ENCODE assay signal across 8 mouse cellular contexts in the genomic region with DNA sequence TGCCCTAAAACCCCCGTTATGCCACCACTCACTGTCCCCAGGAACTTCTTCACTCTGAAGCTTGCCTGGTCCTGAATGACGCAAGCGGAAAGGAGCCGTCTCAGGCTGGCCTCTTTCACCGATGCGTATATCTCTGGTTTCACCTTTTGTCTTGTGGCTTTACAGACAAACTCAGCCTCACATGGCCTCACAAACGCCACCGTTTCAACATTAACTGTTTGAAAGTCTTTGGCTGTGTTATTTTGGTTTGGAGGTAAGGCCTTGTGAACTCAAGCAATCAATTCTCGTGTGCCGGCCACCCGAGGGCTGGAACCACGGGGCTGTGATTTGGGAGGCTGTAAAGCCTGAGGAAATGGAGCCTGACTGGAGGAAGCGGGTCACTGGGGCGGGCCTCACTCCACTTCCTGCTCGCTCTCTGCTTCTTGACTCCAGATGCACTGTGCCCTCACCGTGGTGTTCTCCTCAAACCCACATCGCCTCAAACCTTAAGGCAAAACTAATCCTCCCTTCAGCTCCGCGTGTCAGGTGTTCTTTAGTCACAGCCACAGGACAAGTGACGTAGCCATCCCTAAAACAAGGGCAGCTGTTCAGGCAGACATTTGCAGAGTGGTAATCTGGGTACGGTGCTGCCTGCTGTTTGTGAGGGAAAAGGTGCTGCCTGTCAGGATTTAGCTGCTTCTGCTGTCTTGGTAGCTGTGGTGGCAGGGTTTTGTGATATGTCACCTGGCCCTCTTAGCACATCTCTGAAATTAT.
DNase-seq lines count a peak whose midpoint lies in the region; ATAC-seq and TF ChIP-seq lines count a peak whose summit lies in the region.

No protein-coding gene starts in this region.

- 0 out of 2 replicates have a peak, but pooled peaks cover 4% of the 10 kb centered on the region for H3K36me3 ChIP-seq in heart, embryonic 14.5 days (ENCODE audit: control insufficient read depth, insufficient read depth, low read length)
- H3K36me3 ChIP-seq in spleen, adult 2 months (ENCODE audit: control insufficient read depth, insufficient read depth, low read length): peaks cover 2% of the 10 kb centered on the region

- intact Hi-C loops in left cerebral cortex, postnatal 4 days (cut with DNase I): no loop called here

- TF ChIP-seq CTCF in spleen, adult 2 months (IDR thresholded peaks at IDR 0.05; ENCODE audit: extremely low read depth, insufficient read depth, insufficient read length, insufficient replicate concordance): no peak

- H3K4me1 ChIP-seq in heart, embryonic 14.5 days (ENCODE audit: control insufficient read depth in 2 of 2, insufficient read depth in 2 of 2, low read length in 2 of 2): peaks cover 2 to 11% of the 10 kb centered on the region in 2 experiments; a peak in 3 of 4 replicates
- peaks cover 19% of the 10 kb centered on the region for H3K4me1 ChIP-seq in spleen, adult 2 months (ENCODE audit: control insufficient read depth, insufficient read depth, insufficient read length)

- peak; percentile 42 for DNase-seq in A20 (ENCODE audit: low read depth, low spot score)
- DNase-seq in adrenal gland, postnatal 14 days: peak; percentile 63
- DNase-seq in kidney, postnatal 10 days: peak; percentile 77
- DNase-seq in lung, postnatal 4 days: peak; percentile 79
- DNase-seq in spleen, adult 2 months (ENCODE audit: low read depth in 1 of 2, low spot score in 2 of 2): peak; percentile 79 to 82
- no peak for DNase-seq in left cerebral cortex, postnatal 4 days

- peak; percentile 68 for TF ChIP-seq POLR2A in spleen, adult 2 months (IDR thresholded peaks at IDR 0.05; ENCODE audit: low read depth, low read length)

- no peaks in the 10 kb centered on the region for H3K9me3 ChIP-seq in heart, embryonic 14.5 days (ENCODE audit: control insufficient read depth, low read length)

- 64% methylated on average over 21 of the region's 21 CpGs for WGBS in heart, embryonic 14.5 days
- WGBS in spleen, adult 2 months: 3% methylated on average over 21 of the region's 21 CpGs

- peak overlapping the region; percentile 24; the same call in 1 of the 2 replicates for H3K4me2 ChIP-seq in heart, embryonic 14.5 days (ENCODE audit: low read length)

- H3K4me3 ChIP-seq in heart, embryonic 14.5 days (ENCODE audit: control insufficient read depth in 1 of 2, insufficient read depth in 1 of 2, low read depth in 1 of 2, low read length in 2 of 2): no peak overlapping the region
- H3K4me3 ChIP-seq in spleen, adult 2 months (ENCODE audit: extremely low read depth, insufficient read depth, insufficient read length): peak overlapping the region; percentile 63

- peak overlapping the region; percentile 56 to 57; a peak in 3 of 4 replicates for H3K27ac ChIP-seq in heart, embryonic 14.5 days (replicated peaks in 1 of 2; ENCODE audit: control insufficient read depth in 1 of 2, insufficient read depth in 1 of 2, low read depth in 2 of 2, low read length in 2 of 2)
- H3K27ac ChIP-seq in spleen, adult 2 months (ENCODE audit: insufficient read depth, low read length): peak overlapping the region; percentile 94

- no peak for ATAC-seq in heart, embryonic 14.5 days (ENCODE audit: insufficient number of reproducible peaks, insufficient read depth, low FRiP score, low read depth)
- no peak for ATAC-seq in cerebellum, adult (ENCODE audit: insufficient number of reproducible peaks, low FRiP score, low TSS enrichment)

- 0 out of 2 replicates have a peak overlapping the region, but pooled peaks have one; percentile 11 for H3K9ac ChIP-seq in heart, embryonic 14.5 days (ENCODE audit: low read length)

- no peaks in the 10 kb centered on the region for H3K27me3 ChIP-seq in heart, embryonic 14.5 days (ENCODE audit: control insufficient read depth, insufficient read depth, low read length)
- H3K27me3 ChIP-seq in spleen, adult 2 months (ENCODE audit: control insufficient read depth, insufficient read depth, low read length): no peaks in the 10 kb centered on the region
